Mouse (Mus musculus) small intestine, adult 2 months (tissue): ENCODE data around the gene Fam241b. TPM values are rescaled to one million over a fixed set of nuclear protein-coding genes. Genes with fewer than 3 reads are reported as not detected.

Source experiments
- H3K27ac ChIP-seq: fragments of 200-500 bp; 2 replicates; pipeline ENCODE4 v1.5.1; 2012; ENCODE audit warnings: low read depth, low read length, control low read depth, inconsistent platforms; ENCODE audit not compliant: insufficient read depth
- H3K27me3 ChIP-seq: fragments of 200-500 bp; 2 replicates; pipeline ENCODE4 v1.6.1; 2012; ENCODE audit warnings: mild to moderate bottlenecking, moderate library complexity, low read length, inconsistent platforms; ENCODE audit not compliant: control insufficient read depth, insufficient read depth
- H3K36me3 ChIP-seq: fragments of 200-500 bp; 2 replicates; pipeline ENCODE4 v1.6.1; 2012; ENCODE audit warnings: mild to moderate bottlenecking, low read length, control low read depth, inconsistent platforms; ENCODE audit not compliant: control insufficient read depth, insufficient read depth
- H3K4me1 ChIP-seq: fragments of 200-500 bp; 2 replicates; pipeline ENCODE4 v1.6.1; 2012; ENCODE audit warnings: low read length, inconsistent platforms, mixed read lengths; ENCODE audit not compliant: control insufficient read depth, insufficient read depth, insufficient read length
- H3K4me3 ChIP-seq: fragments of 200-500 bp; 2 replicates; pipeline ENCODE4 v1.5.1; 2012; ENCODE audit warnings: low read depth, mild to moderate bottlenecking, control low read depth, inconsistent platforms, low read length, moderate library complexity
- CTCF ChIP-seq: fragments of 200-500 bp; IDR thresholded peaks from 2 replicates; pipeline ENCODE4 v1.5.1; 2012; ENCODE audit warnings: low read depth, mild to moderate bottlenecking, control low read depth, inconsistent platforms, low read length, moderate library complexity, mixed read lengths; ENCODE audit not compliant: insufficient replicate concordance, insufficient read length; ENCODE audit errors: extremely low read depth
- POLR2A ChIP-seq: fragments of 200-500 bp; IDR thresholded peaks from 2 replicates; pipeline ENCODE4 v1.6.1; 2012; ENCODE audit warnings: low read depth, mild to moderate bottlenecking, control low read depth, inconsistent platforms, low read length, moderate library complexity
- whole genome bisulfite sequencing: fragments of 180-500 bp; shearing (Covaris S2); methylation state at CpG from one replicate; pipeline ENCODE4 v1.1.7; 2018; 5-methylcytosine and 5-hydroxymethylcytosine counted together
- polyA plus RNA-seq: library from polyadenylated mRNA; depleted of rRNA; stranded (reverse); fragments of >200 nt; gene quantifications from 2 replicates; pipeline ENCODE4 v1.2.3, GENCODE M21; 2012; rRNA removed

Gene Fam241b
- polyA plus RNA-seq: 6.2 and 11.1 TPM in 2 replicates

GRCm38 (mm10) chr10:62143820-62144219, at the start of gene Fam241b:
Gene Fam241b (minus strand): TSS chr10:62143920.
- Histone ChIP-seq H3K27ac (no peak within 1 kb of the TSS), H3K27me3 (no peaks in the 10 kb centered on the region), H3K4me1 (no peaks in the 10 kb centered on the region), H3K4me3 (no peak within 1 kb of the TSS), H3K36me3 (no peaks in the 10 kb centered on the region)
- TF ChIP-seq POLR2A (no peak), CTCF (no peak)
- 56% methylated on average over 8 of the region's 8 CpGs for WGBS

DNA sequence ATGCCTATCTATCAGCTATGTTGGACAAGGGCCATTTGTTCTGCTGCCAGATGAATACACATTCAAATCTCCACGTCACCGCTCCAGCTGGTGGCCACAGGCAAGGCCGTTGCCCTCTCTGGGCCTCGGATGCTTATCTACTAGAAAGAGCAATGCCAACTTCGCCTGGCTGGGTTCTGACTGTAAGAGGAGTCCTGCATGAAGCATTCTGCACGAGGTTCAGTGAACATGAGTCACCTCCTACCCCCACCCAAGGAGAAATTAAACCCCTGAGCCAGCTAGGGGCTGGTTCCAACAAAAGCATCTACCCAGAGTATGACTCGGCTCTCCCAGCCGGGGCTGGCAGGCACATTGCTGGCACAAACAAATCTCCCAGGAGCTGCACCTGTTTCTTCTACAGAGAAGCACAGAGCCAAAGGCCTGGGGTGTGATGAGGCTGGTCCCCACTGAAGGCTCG, 49.0 kb upstream of the Fam241b start:
- H3K4me1 ChIP-seq: peaks cover 17% of the 10 kb centered on the region
- no peak overlapping the region for H3K27ac ChIP-seq
- TF ChIP-seq CTCF (no peak), POLR2A (no peak)
- WGBS: 25% methylated on average over 9 of the region's 9 CpGs
- H3K36me3 ChIP-seq: peaks cover 47% of the 10 kb centered on the region
- H3K27me3 ChIP-seq: no peaks in the 10 kb centered on the region
- no peak overlapping the region for H3K4me3 ChIP-seq

- no peak overlapping the region for H3K4me3 ChIP-seq
- 88% methylated on average over 7 of the region's 7 CpGs for WGBS
- TF ChIP-seq POLR2A (no peak), CTCF (no peak)
- no peak overlapping the region for H3K27ac ChIP-seq
- peaks cover 57% of the 10 kb centered on the region for H3K36me3 ChIP-seq
- H3K4me1 ChIP-seq: peaks cover 16% of the 10 kb centered on the region
- no peaks in the 10 kb centered on the region for H3K27me3 ChIP-seq
These were observed 47.1 kb upstream of the Fam241b start for GRCm38 (mm10) chr10:62190821-62191220.

DNA sequence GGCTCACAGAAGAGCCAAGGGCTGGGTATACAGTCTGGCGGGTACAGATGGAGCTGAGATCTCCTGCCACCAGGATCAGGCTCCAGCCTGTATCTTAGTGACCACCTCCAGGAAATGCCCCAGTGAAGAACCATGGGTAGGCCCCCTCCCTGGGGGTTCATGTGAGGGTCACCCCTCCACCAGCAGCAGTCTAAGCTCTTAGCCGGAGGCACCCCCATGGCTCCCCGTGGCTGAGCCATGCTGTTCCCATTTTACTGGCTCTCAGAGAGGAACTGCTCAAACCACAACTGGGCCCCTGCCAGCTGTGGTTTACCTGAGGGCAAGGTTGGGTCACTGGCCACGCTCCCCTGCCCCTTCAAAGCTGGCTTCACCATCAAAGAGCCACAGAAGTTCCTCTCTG, 46.2 kb upstream of the Fam241b start:
- Histone ChIP-seq H3K4me1 (peaks cover 12% of the 10 kb centered on the region), H3K27ac (no peak overlapping the region), H3K36me3 (peaks cover 54% of the 10 kb centered on the region), H3K4me3 (no peak overlapping the region), H3K27me3 (no peaks in the 10 kb centered on the region)
- WGBS: 83% methylated on average over 4 of the region's 4 CpGs
- TF ChIP-seq POLR2A (no peak), CTCF (no peak)

- peaks cover 7% of the 10 kb centered on the region; the same call in 1 of the 2 replicates for H3K4me1 ChIP-seq
- no peak for TF ChIP-seq POLR2A
- TF ChIP-seq CTCF: no peak
- H3K4me3 ChIP-seq: no peak overlapping the region
- no peaks in the 10 kb centered on the region for H3K27me3 ChIP-seq
- H3K27ac ChIP-seq: no peak overlapping the region
- H3K36me3 ChIP-seq: peaks cover 52% of the 10 kb centered on the region
- WGBS: 38% methylated on average over 3 of the region's 3 CpGs
These were observed 45.6 kb upstream of the Fam241b start for GRCm38 (mm10) chr10:62189303-62189702.

GRCm38 (mm10) chr10:62186882-62187281, 43.2 kb upstream of the Fam241b start:
- Histone ChIP-seq H3K27ac (no peak overlapping the region), H3K4me1 (no peaks in the 10 kb centered on the region), H3K4me3 (no peak overlapping the region), H3K27me3 (no peaks in the 10 kb centered on the region), H3K36me3 (peaks cover 36% of the 10 kb centered on the region)
- 20% methylated on average over 7 of the region's 7 CpGs for WGBS
- peak; percentile 97 for TF ChIP-seq CTCF
- TF ChIP-seq POLR2A: no peak

- Histone ChIP-seq H3K36me3 (peaks cover 14% of the 10 kb centered on the region; the same call in 1 of the 2 replicates), H3K27me3 (no peaks in the 10 kb centered on the region), H3K4me3 (no peak overlapping the region), H3K27ac (no peak overlapping the region), H3K4me1 (no peaks in the 10 kb centered on the region)
- TF ChIP-seq CTCF (peak; percentile 100), POLR2A (no peak)
- WGBS: 1% methylated on average over 10 of the region's 10 CpGs
These were observed 39.3 kb upstream of the Fam241b start for GRCm38 (mm10) chr10:62183053-62183452.

DNA sequence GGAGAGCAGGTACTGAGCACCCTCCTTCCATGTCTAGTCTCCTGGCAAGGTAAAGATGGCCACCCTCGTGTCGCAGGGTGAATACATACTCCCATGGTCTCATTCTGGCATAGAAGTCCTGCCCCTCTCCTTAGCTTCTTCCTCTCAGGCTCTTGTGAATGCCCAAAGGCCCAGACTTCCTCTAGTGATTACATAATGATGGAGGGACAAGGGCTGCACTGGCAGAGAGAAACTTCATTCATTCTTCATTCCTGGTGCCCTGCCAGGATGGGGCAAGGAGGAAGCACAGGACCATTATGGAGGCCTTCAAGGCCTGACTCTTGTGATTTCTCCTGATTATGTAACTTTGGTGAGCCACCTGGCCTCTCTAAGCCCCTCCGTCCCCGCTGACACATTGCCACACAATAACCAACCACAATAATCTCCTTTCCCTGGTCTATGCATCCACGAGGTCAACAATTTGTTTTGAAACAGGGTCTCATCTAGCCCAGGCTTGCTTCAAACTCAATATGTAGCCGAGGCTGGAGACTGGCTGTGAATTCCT, 38.8 kb upstream of the Fam241b start:
- Histone ChIP-seq H3K27me3 (no peaks in the 10 kb centered on the region), H3K4me1 (no peaks in the 10 kb centered on the region), H3K27ac (no peak overlapping the region), H3K4me3 (no peak overlapping the region), H3K36me3 (peaks cover 9% of the 10 kb centered on the region; the same call in 1 of the 2 replicates)
- WGBS: 64% methylated on average over 6 of the region's 6 CpGs
- no peak for TF ChIP-seq CTCF
- TF ChIP-seq POLR2A: no peak
